Mouse (Mus musculus) left cerebral cortex, adult 11 months (tissue): Measurements from ENCODE around the gene Car1.
"Not testable (repeated sequence)": the region's sequence is repeated elsewhere in the genome, so short reads cannot be mapped to it uniquely, and the experiment has no call there.

Experiments
- DNase-seq: peaks from one replicate; pipeline ENCODE4 v3.0.0; 2022; ENCODE audit warnings: low spot score

The Car1 gene

DNA sequence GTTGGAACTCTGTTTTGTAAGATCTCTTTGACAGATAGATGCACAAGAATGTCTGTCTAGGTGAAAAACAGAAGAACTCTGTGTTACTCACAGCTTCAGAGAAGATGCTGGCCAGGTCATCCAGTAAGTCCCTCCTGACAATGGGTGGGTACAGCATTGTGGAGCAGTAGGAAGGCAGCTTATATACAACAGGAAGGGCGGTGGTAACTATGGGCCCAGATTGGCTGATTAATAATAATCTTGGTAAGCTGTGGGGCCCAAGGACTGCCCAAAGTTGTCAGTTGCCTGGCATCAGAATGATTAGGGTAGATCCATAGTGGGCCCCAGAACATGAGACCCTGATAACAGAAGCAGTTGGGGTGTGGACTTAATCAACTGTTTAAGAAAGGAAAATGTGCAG, at the start of gene Car1:
Gene Car1 (minus strand): TSS at position 158 of the 400 bp plus-strand sequence.
- DNase-seq = no peak

DNA sequence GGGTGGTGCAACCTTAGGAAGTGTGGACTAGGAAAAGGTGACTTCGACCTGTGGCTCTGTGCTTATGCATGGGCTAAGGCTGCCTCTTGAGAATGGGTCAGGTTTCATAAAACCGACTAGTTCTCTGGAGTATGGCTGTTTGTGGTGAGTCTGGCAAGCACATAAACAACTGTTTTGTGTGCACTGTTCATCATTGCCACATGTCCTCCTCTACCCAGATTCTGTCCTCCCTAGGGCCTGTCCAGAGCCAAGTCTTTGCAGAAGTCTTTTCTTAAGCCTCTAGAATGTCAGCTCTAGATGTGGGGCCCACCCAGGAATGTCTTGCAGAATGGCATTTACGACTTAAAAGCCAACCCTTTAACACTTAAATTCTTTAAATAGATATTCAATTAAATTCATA, 49.7 kb upstream of the Car1 start:
- DNase-seq = no peak

DNA sequence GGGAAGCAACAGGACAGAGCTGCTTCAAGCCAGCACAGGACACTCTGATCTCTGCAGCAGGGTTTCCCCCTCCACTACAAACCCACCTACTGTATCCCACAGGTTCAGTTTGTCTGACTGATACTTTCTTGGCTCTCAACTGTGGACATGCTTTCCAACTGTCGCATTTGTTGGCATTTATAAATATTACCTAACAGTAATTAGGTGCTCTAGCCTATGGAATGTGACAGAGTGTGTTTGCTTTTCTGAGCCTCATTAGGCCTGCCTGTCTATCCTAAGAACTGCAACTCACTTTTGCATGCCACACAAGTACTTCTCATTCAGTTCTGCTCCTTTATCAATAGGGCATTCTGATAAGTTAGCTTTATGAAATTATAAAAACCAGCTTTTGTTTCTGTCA, 46.3 kb upstream of the Car1 start:
- DNase-seq = no peak

DNA sequence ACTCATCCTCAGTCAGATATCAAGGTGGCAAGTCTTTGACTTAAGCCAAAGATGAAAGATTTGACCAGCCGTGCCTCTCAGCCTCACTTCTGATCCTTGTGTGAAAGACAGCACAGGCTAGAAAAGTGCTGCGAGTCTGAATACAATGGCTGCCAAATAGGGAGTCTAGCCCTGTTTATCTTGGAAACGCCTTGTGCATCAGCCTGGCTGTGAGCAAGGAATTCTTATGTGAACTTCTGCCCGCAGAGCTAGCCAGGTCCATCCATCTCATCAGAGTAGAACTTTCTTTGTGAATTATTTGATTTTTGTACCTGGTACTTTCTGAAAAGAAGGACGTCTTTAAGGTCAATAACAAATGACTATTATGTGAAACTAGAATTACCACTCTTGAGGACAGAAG, 45.8 kb upstream of the Car1 start:
- no peak for DNase-seq

DNA sequence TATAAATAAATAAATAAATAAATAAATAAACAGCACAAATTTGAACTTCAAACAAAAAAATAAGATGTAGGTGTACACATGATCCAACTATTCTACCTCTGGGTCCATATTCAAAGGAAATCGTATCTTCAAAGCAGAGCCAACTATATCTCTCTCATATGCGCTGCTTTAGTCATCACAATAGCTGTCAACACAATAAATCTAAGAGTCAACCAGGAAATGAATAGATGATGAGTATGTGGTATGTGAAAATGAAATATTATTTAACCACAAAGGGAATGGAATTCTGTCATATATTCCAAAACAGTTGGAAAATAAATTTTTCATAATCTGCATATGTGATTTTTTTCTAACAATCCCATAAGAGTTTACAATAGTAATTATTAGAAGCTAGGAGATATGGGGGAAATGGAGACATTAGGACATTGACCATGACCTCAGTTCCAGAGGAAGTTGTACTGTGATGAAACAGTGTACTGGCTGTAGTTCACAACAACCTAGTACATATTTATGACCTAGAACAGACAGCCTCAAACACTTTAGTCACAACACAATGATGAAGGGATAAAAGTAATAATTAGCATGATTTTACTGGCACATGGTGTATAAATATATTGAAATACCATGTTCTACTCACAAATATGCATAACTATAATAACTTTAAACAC, 40.6 kb upstream of the Car1 start:
- DNase-seq = no peak

DNA sequence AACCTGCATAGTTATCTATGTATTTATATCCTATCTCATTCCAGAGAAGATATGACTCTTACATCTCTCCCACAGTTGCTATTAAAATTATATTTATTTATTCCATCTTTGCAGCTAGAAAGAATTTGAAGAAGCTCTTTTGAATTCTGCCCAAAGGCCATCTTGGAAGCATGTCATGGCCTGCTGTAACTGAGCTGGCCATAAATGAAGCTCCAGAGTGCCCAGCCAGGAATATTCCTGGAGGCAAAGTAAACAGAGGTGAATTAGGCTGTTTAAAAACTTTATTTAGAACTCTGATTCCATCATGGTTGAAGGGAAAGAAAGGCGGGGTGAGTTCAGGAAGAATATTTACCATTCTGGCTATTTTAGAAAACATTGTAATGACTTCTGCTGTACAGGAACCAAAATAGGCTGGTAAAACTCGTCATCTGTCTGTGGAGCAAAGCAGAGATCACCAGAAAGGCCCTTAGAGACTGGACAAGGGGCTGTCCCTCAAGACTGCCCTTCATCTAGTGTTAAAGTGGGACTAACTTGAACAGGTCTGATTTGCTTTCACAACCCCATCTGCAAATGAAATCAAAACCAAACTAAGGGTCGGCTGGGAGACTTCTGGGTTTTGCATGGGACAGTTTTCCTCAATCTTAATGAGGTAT, 31.4 kb upstream of the Car1 start:
- no peak for DNase-seq

DNA sequence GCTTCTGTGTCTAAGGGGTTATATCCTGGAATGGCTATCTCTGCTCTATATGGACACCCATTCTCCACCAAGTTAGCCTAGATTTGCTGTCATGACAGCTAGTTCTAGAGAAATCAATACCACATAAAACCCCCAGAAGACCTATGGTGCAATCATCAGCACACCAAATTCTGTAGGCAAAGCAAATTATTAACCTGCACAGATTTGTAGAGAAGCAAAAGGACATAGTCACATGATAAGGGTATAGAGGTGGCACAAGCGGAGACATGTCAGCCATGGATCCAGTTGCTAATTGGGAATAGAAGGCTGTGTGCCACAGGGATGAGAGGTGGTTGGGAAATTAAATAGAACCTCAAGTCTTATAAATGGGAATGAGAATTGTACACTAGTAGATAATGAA, 30.8 kb upstream of the Car1 start:
- DNase-seq = no peak

DNA sequence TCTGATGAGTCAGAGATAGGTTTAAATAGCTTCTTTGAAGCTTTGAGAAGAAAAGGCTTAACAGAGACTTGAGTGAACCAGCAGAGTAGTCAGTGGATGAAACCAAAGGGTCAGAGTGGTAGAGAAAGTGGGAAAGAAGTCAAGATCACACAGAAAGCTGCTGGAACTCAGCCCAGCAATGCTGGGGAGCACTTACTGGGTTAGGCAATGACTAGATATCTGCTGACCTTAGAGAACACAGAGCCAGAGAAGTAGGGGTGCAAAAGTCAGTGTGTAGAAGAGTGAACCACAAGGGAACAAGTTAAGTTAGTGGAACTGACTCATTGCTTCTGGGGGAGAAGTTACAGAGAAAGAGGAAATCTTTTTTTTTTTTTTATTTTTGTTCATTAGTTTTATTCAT, 24.6 kb upstream of the Car1 start:
- DNase-seq = no peak

DNA sequence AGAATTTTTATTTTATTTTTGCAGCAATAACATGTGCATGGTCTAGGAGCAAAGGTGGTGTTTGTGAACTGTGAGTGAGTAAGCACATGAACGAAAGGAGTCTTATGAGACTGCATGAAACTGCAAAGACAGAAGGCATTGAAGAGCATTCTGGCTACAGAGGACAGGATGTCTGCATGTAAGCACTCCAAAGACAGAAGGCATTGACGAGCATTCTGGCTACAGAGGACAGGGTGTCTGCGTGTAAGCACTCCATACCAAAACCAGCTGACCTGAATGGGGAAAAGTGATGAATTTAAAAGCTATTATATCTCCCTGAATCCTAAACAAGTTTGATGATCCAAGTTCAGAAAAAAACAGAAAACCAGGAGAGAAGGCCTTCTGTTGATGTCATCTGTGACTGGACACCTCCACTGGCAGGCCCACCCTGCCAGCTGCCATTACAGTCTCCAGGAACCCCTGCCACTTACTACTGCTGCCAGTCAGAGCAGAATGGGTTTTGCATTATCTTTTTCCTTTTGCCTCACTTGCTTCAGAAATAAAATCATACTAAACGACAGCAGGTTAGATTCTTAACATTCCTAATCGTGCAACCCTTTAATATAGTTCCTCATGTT, 23.2 kb upstream of the Car1 start:
- DNase-seq = no peak

DNA sequence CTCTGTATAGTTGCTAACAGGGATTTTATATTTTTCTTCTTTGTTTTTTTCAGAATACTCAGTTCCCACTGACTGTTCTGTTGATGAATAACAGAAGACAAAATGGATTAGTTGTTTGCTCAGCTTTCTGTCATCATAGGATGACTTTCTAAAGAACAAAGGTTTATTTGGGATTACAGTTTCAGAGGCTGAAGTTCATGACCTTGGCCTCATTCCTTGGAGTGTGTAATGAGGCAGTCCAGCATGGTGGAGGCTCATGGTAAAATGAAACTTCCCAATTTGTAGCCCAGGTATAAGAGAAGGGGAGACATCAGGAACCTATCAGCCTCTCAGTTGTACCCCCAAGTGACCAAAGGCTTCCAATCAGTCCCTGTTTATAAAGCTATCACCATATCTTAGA, 20.7 kb upstream of the Car1 start:
- DNase-seq = no peak

DNA sequence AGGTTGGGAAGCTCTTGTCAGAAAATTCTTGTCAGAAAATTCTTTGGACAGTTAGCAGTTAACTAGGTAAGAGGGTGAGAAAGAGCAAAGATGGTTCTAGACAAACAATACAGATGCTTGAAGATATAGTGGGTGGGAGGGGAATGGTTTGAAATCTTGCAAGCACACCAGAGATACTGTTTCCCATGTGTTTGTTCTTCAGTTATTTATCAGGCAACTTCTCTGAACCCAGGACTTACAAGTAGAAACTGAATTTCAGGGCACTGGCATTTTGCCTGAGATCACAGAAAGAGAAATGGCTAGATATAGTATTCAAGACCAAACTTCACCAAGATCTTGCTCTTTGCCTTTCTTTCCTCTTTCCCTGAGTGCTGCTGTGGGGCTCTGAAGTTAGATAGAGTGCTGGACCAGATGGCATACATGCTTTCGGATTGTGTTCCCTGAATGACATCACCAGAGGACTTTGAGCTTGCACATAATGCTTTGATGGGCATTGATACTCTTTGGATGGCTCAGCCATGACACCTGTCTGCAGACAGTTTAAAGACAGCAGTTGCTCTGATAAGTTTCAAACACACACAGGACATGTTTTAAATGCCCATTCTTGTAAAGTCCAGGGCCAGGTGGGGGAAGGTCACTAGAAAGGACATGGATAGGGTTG, 11.8 kb upstream of the Car1 start:
- no peak for DNase-seq

DNA sequence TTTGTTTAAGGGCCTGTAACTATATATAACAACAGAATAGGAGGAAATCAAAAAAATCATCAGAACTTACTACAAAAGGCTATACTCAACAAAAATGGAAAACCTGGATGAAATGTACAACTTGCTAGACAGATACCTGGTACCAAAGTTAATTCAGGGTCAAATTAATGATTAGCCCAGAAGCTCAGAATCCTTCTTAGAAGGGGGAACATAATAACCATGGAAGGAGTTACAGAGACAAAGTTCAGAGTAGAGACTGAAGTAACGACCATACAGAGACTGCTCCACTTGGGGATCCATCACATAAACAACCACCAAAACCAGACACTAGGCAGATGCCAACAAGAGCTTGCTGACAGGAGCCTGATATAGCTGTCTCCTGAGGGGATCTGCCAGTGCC, 7.2 kb upstream of the Car1 start:
- not testable (repeated sequence) for DNase-seq

DNA sequence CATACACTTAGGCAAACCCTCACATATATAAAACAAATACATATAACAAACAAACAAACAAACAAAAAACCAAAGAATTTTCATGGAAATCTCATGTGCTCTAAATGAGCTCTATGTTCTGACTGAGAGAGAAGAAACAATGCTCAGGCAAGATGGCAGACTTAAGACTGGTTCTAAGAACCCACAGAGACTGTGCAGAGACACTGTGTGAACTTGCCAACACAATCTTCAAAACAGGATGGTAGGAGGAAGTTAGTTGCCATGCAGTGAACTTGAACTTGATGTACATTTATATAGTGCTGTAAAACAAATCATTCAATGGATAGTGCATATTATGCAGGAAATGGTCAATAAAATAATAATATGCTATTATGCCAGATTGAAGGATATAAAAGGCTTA, 1.5 kb downstream of the Car1 start:
- no peak for DNase-seq

DNA sequence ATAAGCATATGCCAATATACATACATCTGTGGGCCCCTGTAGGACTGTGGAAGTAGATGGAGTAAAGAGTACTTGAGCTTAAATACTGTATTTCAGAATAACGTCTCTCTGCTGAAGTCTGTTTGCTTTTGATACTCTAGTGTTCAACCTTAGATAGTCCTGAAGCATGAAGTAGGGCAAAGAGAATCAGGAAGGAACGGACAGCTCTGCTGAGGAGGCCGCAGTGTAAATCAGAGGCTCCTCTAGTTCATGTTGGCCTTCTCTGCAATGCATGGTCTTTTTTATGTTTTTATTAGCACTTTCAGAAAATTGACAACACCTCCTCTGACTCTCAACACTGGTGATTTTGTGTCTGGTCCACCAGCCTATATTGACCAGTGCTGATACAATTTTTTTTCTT, 2.2 kb downstream of the Car1 start:
- no peak for DNase-seq

DNA sequence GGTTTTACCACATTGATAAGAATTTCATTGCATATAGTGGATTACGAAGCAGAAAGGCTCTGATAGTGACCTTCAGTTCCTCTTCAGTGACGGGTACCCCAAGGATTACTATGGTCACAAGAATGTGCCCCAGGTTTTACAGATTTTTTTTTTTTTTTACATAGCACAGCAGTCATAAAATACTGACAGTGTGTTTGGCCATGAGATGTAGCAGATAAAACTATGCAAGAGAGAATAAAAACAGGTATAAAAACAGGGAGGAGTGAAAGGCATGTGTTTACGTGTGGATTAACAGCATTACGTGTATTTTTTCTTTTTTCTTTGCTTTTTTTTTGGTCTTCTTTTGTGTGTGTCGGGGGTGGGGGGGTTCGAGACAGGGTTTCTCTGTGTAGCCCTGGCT, 3.3 kb downstream of the Car1 start:
- no peak for DNase-seq

DNA sequence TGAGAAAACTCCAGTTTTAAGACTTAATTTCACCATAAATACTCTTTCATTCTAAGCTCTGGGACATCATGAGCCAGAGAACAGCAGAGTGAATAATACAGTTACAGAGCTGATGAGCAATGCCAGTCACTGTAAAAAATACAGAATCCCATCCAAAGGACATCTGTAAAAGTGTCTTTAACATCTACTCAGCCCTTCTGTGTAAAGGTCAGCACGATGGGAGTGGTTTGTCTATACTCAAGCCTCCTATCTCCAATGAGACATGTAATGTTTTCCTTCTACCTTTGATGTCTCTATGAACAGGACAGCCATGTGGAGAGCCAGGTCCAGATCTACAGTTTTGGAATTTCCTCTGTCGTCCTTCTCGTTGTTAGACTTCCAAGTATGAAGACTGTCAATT, 11.1 kb downstream of the Car1 start:
- DNase-seq = no peak

DNA sequence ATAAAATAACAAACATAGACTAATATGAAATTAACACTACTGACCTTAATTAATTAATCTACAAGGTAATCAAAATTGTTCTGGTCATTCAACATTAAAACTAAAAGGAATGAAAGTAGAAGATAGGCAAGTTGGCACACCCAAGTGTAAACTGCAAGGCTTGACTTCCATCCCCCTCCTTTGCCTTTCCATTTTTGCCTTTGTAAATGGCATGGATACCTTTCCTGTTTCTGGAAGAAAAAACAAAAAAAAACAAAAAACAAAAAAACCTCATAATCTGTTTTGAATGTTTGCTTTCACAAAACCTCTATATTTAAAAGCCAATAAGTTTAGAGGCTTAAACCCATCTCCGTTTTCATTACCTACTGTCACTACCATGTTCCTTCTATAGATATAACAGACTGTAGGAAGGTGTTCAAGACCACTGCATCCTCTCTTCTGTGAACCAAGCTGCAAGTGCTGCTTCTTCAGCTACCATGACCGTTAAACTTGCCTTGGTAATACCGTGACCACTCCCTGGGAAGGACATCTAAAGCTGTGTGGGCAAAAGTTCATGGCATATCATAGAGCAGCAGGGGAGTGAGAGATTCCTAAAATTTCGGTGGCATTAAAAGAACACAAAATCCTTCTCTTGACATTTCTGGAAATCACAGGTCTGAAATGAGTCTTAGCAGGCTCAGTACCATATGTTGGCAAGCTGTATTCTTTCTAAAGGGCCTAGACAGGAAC, 12.7 kb downstream of the Car1 start:
- DNase-seq = no peak

DNA sequence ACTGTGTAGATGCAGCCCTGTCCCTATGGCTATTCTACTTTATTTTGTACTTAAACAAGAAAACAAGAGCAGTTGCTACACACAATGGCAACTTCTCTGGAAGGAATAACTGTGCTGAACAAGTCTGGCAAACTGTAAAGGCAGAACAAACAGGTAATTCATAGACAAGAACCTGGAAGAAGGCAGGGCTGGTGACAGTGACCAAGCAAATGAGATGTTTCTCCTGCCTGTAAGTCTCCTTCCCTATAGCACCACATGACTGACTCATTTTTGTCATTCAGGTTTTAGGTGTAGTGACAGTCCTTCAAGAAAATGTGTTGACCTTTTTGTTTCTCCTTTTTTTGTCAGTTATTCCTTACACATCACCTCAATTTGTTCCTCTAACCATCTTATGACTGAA, 16.1 kb downstream of the Car1 start:
- DNase-seq = no peak

DNA sequence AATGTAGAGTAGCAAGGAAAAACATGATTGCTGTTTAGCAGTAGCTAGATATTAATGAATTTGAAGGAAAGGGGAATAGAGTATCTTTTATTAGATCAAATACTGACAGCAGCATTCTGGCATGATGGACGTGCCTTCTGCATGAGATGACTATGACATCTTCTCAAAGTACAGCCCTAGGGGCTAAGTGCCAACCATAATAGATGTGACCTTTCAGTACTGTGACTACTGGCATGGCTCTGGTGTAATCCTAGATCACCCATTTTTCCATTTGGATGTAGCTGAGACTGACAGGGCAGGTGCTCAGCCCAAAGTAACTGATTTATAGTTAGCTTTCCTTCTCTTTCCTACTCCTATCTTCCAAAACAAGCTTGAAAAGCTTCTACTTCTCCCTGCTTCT, 20.6 kb downstream of the Car1 start:
- no peak for DNase-seq

DNA sequence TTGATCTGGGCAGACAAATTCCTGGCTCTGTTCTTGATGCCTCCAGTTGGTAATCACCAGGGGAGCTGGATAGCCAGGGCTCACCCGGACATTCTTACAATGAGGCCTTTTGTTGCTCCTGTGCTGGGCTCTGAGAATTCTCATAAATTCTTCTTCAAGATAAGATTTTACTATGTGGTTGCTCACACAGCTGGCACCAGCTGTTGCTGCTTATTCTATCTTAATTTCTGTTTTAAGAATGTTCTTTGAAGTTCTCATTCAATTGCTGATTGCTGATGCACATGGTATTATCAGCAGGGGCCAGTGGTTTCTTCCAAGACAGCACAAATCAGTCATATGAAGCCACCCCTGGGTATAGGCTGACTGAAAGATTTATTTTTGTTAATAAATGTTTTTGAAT, 21.0 kb downstream of the Car1 start:
- no peak for DNase-seq

DNA sequence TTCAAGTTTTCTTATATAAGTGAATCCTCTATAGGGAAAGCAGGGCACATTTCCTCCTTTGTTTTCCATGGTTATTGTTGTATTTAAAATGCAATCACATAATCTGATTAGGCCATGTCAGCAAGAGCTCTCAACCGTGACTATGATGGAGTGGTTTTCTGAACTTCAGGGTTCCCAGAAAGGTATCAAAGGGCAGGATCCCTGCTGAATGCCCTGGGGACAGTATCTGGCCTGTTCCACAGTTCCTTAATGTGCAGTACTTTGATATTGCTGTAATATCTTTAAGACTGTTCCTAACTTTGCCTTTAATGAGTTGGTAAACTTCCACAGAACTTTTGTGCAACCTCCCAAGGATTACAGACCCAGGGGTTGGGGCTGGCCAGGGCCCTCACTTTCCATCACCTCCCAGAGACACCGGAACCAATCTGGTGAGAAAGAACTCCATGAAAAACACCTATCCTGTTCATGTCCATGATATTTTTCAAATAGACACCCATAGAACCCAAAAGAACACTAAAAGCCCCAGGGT, 21.6 kb downstream of the Car1 start:
- no peak for DNase-seq

DNA sequence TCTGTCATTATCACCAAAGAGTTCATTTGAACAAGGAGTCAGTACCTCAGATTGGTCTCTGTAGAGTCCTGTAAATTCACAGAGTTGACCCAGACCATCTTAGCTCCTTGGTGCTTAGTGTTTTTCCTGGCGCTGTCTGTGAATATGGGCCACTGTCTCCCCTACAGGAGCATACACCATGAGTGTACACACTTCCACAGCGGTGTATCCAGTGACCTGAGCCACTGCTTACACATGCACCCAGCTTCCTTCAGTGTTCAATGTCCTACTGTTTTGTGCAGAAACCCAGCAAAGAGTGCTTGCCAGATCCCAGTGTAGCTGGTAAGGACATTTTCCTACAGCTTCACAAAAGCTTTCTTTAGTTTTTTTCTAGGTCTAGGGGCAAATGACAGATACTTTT, 22.8 kb downstream of the Car1 start:
- no peak for DNase-seq
